Mouse (Mus musculus) liver, adult 2 months (tissue): ENCODE results near the gene Gpc6. TPM values are rescaled to one million over a fixed set of nuclear protein-coding genes. Genes with fewer than 3 reads are reported as not detected.

Experiments
- DNase-seq: peaks from one replicate; pipeline ENCODE4 v3.0.0-alpha.2; 2011; ENCODE audit warnings: low read depth, low spot score; ENCODE audit errors: extremely low read depth
- H3K27ac ChIP-seq: fragments of 200-500 bp; replicated peaks from 2 replicates; pipeline ENCODE4 v1.5.1; 2012; ENCODE audit warnings: low read depth, mild to moderate bottlenecking, control low read depth, inconsistent platforms, low read length; ENCODE audit not compliant: insufficient read depth
- H3K27me3 ChIP-seq: fragments of 200-500 bp; 2 replicates; pipeline ENCODE4 v1.6.1; 2012; ENCODE audit warnings: mild to moderate bottlenecking, moderate library complexity, low read length, inconsistent platforms; ENCODE audit not compliant: control insufficient read depth, insufficient read depth
- H3K36me3 ChIP-seq: fragments of 200-500 bp; 2 replicates; pipeline ENCODE4 v1.6.1; 2012; ENCODE audit warnings: low read length, inconsistent platforms; ENCODE audit not compliant: control insufficient read depth, insufficient read depth
- H3K4me1 ChIP-seq: fragments of 200-500 bp; 2 replicates; pipeline ENCODE4 v1.6.1; 2011; ENCODE audit warnings: low read length; ENCODE audit not compliant: control insufficient read depth, insufficient read depth
- H3K4me3 ChIP-seq: fragments of 200-500 bp; 2 replicates; pipeline ENCODE4 v1.5.1; 2011; ENCODE audit warnings: low read depth, mild to moderate bottlenecking, control low read depth, low read length, moderate library complexity; ENCODE audit not compliant: insufficient read depth
- H3K79me2 ChIP-seq: fragments of 200-500 bp; 2 replicates; pipeline ENCODE4 v1.6.1; 2012; ENCODE audit warnings: inconsistent platforms, mild to moderate bottlenecking, low read length, moderate library complexity; ENCODE audit not compliant: control insufficient read depth, insufficient read depth
- H3K9ac ChIP-seq: fragments of 200-500 bp; 2 replicates; pipeline ENCODE4 v1.6.1; 2012; ENCODE audit warnings: low read depth, mild to moderate bottlenecking, control low read depth, inconsistent platforms, low read length
- CTCF ChIP-seq: fragments of 200-500 bp; IDR thresholded peaks from 2 replicates; pipeline ENCODE4 v1.5.1; 2011; ENCODE audit warnings: low read depth, low read length, control low read depth
- POLR2A ChIP-seq: fragments of 200-500 bp; IDR thresholded peaks from 2 replicates; pipeline ENCODE4 v1.6.1; 2011; ENCODE audit warnings: low read length, control low read depth; ENCODE audit not compliant: insufficient read depth; ENCODE audit errors: extremely low read depth
- WGBS: fragments of 180-500 bp; shearing (Covaris S2); methylation state at CpG from one replicate; pipeline ENCODE4 v1.1.7; 2018; 5-methylcytosine and 5-hydroxymethylcytosine counted together
- polyA plus RNA-seq: library from polyadenylated mRNA; depleted of rRNA; stranded (reverse); fragments of >200 nt; gene quantifications from 2 replicates; pipeline ENCODE4 v1.2.3, GENCODE M21; 2012
- total RNA-seq: library from RNA; depleted of rRNA; stranded (reverse); fragments of >200 nt; gene quantifications from 2 replicates; pipeline ENCODE4 v1.2.3, GENCODE M21; 2014

Gene Gpc6
- total and polyA plus RNA-seq, 2 experiments: 0.88 to 2.6 TPM

DNA sequence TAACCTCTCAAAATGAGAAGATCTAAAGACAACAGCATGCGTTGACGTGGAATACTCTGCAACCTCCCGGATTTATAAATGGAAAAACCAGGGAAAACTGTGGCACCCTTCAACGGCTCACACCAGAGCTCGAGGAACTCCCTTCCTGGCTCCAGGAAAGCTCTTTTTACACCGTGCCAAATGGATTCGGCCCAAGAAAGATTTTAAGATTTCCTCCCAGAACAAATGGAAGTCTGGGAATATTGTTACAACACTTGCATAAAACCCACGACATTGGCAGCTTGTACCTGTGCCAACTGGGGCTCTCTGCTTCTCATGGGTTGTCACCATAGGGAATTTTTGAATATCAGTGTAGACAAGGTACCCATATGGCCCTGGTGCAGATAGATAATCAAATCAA lies 647.1 kb downstream of the Gpc6 start:
- TF ChIP-seq CTCF: no peak
- no peak for TF ChIP-seq POLR2A
- Histone ChIP-seq H3K4me3 (no peak overlapping the region), H3K36me3 (no peaks in the 10 kb centered on the region), H3K27ac (no peak overlapping the region), H3K9ac (no peak overlapping the region), H3K27me3 (no peaks in the 10 kb centered on the region), H3K4me1 (no peaks in the 10 kb centered on the region), H3K79me2 (no peaks in the 10 kb centered on the region)
- DNase-seq: no peak
- WGBS: 91% methylated on average over 8 of the region's 8 CpGs

DNA sequence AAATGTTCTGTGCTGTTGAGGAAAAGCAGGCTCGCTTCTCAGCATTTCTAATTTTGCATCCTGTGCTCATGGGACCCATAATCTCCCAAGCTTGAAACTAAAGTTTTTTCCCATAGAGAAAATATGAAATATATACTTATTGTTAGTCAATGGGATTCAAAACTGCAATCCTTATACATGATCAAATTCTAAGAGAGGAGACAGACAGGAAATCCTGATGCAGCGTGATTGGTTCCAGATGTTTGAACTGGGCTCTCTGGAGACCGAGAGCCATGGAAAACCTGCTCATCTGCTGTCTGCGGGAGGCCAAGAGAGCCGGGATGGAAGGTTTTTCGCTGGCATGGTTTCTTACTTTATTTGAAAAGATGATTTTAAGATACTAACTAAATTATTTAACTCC lies 649.1 kb downstream of the Gpc6 start:
- H3K27ac ChIP-seq: no peak overlapping the region
- WGBS: 93% methylated on average over 6 of the region's 6 CpGs
- H3K36me3 ChIP-seq: no peaks in the 10 kb centered on the region
- H3K79me2 ChIP-seq: no peaks in the 10 kb centered on the region
- H3K4me1 ChIP-seq: no peaks in the 10 kb centered on the region
- H3K4me3 ChIP-seq: no peak overlapping the region
- TF ChIP-seq POLR2A: no peak
- no peak for TF ChIP-seq CTCF
- DNase-seq: no peak
- no peaks in the 10 kb centered on the region for H3K27me3 ChIP-seq
- no peak overlapping the region for H3K9ac ChIP-seq

DNA sequence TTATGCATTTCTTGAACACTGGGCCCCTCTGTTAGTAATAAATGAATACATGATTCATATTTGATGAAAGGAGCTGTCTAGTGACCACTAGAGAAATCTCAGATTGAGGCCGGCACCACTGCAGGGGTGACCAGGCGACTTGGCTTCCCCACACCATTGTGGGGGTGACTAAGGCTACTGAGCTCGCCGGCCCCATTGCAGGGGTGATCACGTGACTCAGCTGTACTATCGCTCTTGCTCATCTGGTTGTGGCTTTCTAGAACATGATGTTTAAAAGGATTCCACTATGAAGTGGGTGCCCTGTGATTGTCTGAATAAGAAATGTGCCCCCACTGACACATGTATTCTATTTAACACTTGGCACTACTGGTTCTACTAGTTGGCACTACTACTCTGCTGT lies 656.6 kb downstream of the Gpc6 start:
- H3K27me3 ChIP-seq: no peaks in the 10 kb centered on the region
- DNase-seq: no peak
- 93% methylated on average over 6 of the region's 6 CpGs for WGBS
- TF ChIP-seq CTCF (no peak), POLR2A (no peak)
- H3K9ac ChIP-seq: no peak overlapping the region
- no peak overlapping the region for H3K27ac ChIP-seq
- no peaks in the 10 kb centered on the region for H3K79me2 ChIP-seq
- no peak overlapping the region for H3K4me3 ChIP-seq
- H3K4me1 ChIP-seq: no peaks in the 10 kb centered on the region
- no peaks in the 10 kb centered on the region for H3K36me3 ChIP-seq

DNA sequence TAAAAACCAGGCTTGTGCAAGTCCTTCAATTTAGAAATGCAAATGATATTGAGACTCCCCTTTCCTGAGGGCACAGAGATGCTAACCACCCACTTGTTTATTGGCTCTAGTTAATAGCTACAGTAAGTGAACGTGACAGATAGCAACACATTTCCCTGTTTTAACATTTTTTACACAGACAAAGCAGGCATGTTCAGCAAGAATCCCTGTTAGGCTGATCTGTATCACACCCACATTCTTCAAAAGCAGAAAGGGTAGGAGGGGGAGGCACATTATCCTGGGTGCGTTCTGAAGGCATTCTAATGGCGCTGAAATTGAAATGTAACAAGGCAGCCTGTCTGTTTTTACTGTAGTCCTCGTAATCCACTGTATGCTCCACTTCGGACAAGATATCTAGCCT lies 674.6 kb downstream of the Gpc6 start:
- WGBS: 86% methylated on average over 5 of the region's 5 CpGs
- TF ChIP-seq POLR2A (no peak), CTCF (no peak)

DNA sequence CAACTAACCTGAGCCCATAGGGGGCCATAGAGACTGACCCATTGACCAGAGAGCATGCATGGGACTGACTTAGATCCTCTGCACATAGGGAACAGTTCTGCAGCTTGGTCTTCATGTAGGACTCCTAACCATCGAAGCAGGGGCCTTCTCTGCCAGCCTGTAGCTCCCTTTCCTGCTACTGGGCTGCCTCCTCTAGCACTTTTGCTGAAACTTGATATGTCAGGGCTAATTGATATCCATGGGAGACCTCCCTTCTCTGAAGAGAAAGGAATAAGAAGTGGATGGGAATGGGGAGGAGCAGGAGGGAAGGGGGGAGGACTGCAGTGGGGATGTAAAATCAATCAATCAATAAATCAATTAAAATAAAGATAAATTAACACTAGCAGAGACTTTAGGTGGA lies 678.7 kb downstream of the Gpc6 start:
- WGBS: 67% methylated on average over 1 of the region's 1 CpGs
- no peak for TF ChIP-seq CTCF
- TF ChIP-seq POLR2A: no peak
- Histone ChIP-seq H3K9ac (no peak overlapping the region), H3K27me3 (no peaks in the 10 kb centered on the region), H3K36me3 (no peaks in the 10 kb centered on the region), H3K4me1 (no peaks in the 10 kb centered on the region), H3K27ac (no peak overlapping the region), H3K4me3 (no peak overlapping the region), H3K79me2 (no peaks in the 10 kb centered on the region)
- no peak for DNase-seq

More for the DNA sequence above, 674.6 kb downstream of the Gpc6 start:
- H3K4me3 ChIP-seq: no peak overlapping the region
- H3K27ac ChIP-seq: no peak overlapping the region
- H3K4me1 ChIP-seq: no peaks in the 10 kb centered on the region
- H3K27me3 ChIP-seq: no peaks in the 10 kb centered on the region
- DNase-seq: no peak
- no peaks in the 10 kb centered on the region for H3K79me2 ChIP-seq
- no peaks in the 10 kb centered on the region for H3K36me3 ChIP-seq
- no peak overlapping the region for H3K9ac ChIP-seq

DNA sequence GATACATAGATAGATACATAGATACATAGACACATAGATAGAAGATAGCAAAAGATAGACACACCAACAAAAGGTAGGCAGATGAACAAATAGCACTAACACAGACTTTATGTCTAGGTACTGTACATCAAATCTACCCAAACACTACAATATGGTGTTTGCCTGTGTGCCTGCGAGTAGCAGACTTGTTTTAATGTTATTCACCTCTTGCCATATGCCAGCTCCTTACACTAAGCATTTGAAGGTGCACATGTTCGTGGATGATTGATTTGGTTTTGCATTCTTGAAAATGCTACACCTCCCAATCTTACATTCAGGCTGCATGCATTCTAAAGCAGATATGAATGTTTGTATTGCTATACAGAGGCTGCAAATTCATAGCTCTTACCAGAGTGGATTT lies 680.6 kb downstream of the Gpc6 start:
- Histone ChIP-seq H3K27me3 (no peaks in the 10 kb centered on the region), H3K4me1 (no peaks in the 10 kb centered on the region), H3K79me2 (no peaks in the 10 kb centered on the region), H3K4me3 (no peak overlapping the region), H3K9ac (no peak overlapping the region), H3K36me3 (no peaks in the 10 kb centered on the region), H3K27ac (no peak overlapping the region)
- WGBS: 91% methylated on average over 2 of the region's 2 CpGs
- DNase-seq: no peak
- no peak for TF ChIP-seq CTCF
- TF ChIP-seq POLR2A: no peak
